Mouse (Mus musculus): ENCODE results near the gene Fzd4. TPM values are rescaled to one million over a fixed set of nuclear protein-coding genes. Genes with fewer than 3 reads are reported as not detected.

The Fzd4 gene
- polyA plus RNA-seq (2015; fragmentation: Nextera tagmentation; extraction: Ambion mirVana): 1.7 and 2.1 TPM in 2 replicates

DNA sequence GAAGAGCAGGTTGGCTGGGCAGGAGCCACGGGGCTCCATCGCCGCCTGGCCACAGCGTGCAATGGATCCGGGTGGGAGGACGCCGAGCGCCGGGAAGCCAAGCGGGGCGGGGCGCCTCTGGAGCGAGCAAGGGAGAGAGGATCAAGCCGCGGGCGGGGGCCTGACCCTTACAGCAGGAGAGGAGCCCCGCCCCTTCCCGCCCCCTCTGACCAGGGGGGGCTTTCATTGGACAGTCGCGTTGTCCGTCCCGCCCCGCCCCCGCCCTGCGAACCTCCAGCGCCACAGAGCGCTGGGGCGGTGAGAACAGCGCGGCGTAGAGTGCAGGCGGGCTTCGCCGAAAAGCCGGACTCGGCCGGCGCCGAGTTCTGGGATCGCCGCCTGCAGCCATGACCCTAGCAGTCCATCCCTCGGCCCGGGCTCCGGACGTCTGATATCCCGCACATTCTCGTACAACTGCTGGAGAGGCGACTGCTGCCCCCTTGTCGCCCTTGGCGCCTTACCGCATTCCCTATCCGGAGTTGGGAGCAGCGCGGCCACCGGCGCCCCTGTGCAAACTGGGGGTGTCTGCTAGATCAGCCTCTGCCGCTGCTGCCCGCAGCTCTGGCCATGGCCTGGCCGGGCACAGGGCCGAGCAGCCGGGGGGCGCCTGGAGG, at the start of gene Fzd4, which contains the start of gene Tmem135:
TSS of gene Fzd4 (plus strand) at position 275 of the 653 bp plus-strand sequence.
TSS of gene Tmem135 (minus strand) at position 142 of the 653 bp plus-strand sequence.
- Histone ChIP-seq H3K9ac (peak within 1 kb of the TSS; percentile 74), H3K4me2 (peak within 1 kb of the TSS; percentile 87), H3K27ac (peak within 1 kb of the TSS; percentile 57), H3K9me3 (replicated peaks) (no peaks in the 10 kb centered on the region), H3K27me3 (peaks cover 56% of the 10 kb centered on the region), H3K4me1 (replicated peaks) (peaks cover 26% of the 10 kb centered on the region), H3K4me3 (replicated peaks) (peak within 1 kb of the TSS; percentile 67), H3K36me3 (peaks cover 6% of the 10 kb centered on the region; the same call in 1 of the 2 replicates)
- peak; percentile 94 for ATAC-seq (ENCODE audit: low read depth)
- DNase-seq: peak; percentile 77
- under 1% methylated on average over 59 of the region's 62 CpGs for WGBS (ENCODE audit: insufficient replicate concordance)

DNA sequence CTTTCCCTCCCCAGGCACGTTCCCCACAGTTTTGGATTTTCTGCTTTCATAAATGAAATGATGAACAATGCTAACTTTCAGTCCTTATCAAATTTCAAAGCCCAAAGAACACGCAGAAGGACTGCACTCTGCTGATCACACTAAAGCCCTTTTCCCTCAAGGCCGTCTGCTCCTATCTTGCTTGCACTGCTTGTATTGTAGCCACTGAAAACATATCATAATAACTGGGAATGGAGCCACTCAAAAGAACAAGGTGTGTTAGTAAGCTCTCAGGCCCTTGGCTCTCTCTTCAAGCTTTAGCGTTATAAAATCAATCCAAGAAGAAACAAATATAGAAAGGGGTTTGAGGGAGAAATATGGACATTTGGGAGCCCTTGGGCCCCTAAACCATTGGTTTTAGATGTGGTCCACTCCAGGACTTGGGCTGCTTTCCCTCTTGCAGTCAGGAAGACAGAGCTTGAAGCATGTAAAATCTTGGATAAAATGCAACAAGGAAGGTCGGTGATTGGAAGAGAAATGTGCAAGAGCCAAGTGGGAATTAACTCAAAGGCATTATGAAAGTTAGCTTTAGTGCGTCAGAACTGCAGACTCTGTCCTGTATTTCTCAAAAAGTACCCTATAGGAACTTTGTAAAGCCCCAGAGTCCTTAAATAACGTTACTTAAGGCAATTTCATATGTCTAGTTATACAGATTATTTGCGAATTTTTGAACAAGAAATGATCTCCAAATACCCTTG, 48.5 kb upstream of the Fzd4 start:
- ATAC-seq (ENCODE audit: low read depth) (no peak), DNase-seq (no peak)
- no peaks in the 10 kb centered on the region for H3K9me3 ChIP-seq (replicated peaks)
- no peaks in the 10 kb centered on the region for H3K36me3 ChIP-seq
- no peak overlapping the region for H3K9ac ChIP-seq
- no peak overlapping the region for H3K4me3 ChIP-seq (replicated peaks)
- H3K4me2 ChIP-seq: no peak overlapping the region
- WGBS (ENCODE audit: insufficient replicate concordance): 56% methylated on average over 8 of the region's 8 CpGs
- no peak overlapping the region for H3K27ac ChIP-seq
- no peaks in the 10 kb centered on the region for H3K27me3 ChIP-seq
- H3K4me1 ChIP-seq (replicated peaks): no peaks in the 10 kb centered on the region

DNA sequence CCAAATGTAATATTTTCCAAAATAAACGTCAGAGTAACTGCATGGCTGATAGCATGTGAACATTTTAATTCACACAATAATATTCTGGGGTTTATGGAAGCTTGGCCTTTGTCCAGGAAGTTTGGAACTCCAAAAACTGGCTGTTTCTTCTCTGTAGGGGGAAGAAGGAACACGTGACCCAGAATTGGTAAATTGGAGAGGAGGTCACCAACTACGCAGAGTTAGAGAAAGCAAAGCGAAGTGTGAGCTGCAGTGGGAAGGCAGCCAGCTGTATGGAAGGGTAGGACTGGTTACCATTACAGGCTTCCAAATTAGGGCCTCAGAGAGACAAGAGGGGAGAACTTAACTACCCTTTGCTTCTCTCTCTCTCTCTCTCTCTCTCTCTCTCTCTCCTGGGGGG, 47.8 kb upstream of the Fzd4 start:
- no peaks in the 10 kb centered on the region for H3K27me3 ChIP-seq
- no peak overlapping the region for H3K9ac ChIP-seq
- no peak for DNase-seq
- no peaks in the 10 kb centered on the region for H3K4me1 ChIP-seq (replicated peaks)
- ATAC-seq (ENCODE audit: low read depth): no peak
- H3K4me3 ChIP-seq (replicated peaks): no peak overlapping the region
- H3K36me3 ChIP-seq: no peaks in the 10 kb centered on the region
- no peak overlapping the region for H3K4me2 ChIP-seq
- H3K9me3 ChIP-seq (replicated peaks): no peaks in the 10 kb centered on the region
- 61% methylated on average over 4 of the region's 4 CpGs for WGBS (ENCODE audit: insufficient replicate concordance)
- no peak overlapping the region for H3K27ac ChIP-seq

DNA sequence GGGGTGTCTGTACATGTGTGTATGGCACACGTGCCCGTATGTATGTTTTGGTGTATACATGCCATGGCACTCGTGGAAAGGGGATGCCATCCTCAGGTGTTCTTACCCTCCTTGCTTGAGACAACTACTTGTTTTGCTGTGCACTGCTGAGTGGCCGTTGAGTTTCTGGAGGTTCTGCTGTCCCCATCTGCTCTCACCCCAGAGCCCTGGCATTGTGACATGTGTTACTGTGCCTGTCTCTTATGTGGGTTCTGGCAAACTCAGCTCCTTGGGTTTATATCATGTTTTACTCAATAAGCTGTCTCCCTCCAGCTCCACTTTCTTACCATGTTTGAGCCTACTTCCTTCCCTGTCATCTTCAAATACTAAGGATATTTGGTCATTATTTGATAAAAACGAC, 40.2 kb upstream of the Fzd4 start:
- Histone ChIP-seq H3K4me1 (replicated peaks) (peaks cover 11% of the 10 kb centered on the region), H3K36me3 (no peaks in the 10 kb centered on the region), H3K9me3 (replicated peaks) (no peaks in the 10 kb centered on the region), H3K4me2 (no peak overlapping the region), H3K27ac (no peak overlapping the region), H3K9ac (no peak overlapping the region), H3K27me3 (no peaks in the 10 kb centered on the region), H3K4me3 (replicated peaks) (no peak overlapping the region)
- DNase-seq (no peak), ATAC-seq (ENCODE audit: low read depth) (no peak)
- WGBS (ENCODE audit: insufficient replicate concordance): 67% methylated on average over 5 of the region's 5 CpGs

DNA sequence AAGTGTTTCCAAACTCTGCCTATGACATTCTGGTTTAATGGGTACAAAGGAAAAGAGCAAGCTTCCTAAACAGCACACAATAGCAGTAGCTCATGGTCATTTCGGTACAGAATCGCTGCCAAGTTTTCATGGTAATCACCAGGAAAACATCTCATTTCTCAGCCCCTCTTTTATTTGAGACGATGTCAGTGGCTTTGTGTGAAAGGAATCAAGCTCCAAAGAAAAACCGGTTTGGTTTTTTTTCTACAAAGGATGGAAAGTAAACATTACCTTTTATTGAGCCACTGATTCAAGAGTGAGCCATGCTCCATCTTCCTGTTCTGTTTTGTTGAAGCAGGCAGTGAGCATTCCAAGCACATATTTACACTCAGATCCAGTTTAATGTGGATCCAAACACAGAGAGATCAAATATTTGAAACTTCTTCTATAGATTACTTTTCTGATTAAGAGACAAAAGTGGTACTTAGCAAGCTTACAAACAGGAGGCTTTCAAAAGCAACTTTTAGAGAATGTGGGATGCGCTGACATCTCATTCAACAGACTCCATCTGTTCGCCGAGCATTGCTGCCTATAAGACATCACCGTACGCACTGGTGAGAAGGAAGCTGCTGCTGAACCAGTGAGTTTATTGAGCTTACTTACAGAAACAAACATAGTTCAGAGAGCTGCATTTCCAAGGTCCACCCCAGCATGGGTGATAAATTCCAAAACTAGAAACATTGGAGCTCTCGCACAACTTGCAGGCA, 38.8 kb upstream of the Fzd4 start:
- Histone ChIP-seq H3K36me3 (no peaks in the 10 kb centered on the region), H3K4me1 (replicated peaks) (peaks cover 11% of the 10 kb centered on the region), H3K9me3 (replicated peaks) (no peaks in the 10 kb centered on the region), H3K27me3 (no peaks in the 10 kb centered on the region), H3K4me3 (replicated peaks) (no peak overlapping the region), H3K27ac (no peak overlapping the region), H3K9ac (no peak overlapping the region), H3K4me2 (no peak overlapping the region)
- DNase-seq (no peak), ATAC-seq (ENCODE audit: low read depth) (no peak)
- WGBS (ENCODE audit: insufficient replicate concordance): 78% methylated on average over 10 of the region's 10 CpGs

DNA sequence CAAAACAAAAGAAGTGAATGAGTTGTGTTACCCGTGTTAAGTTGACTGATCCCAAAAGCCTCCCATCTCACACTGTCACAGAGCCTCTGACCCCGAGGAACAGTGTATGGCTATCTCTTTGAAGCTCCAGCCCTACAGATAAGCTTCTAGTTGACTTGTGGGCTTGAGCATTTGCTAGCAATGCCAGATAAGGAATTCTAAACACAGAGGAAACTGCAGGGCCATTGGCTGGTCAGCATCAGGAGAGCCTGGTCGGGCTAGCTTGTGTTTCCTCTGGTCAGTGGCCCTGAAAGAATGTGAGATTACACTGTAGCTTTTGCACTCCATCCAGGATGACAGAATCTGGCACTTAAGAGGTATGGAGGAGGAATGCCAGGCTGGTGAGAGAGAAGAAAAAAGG, 36.5 kb upstream of the Fzd4 start:
- peaks cover 11% of the 10 kb centered on the region for H3K4me1 ChIP-seq (replicated peaks)
- 3% methylated on average over 3 of the region's 3 CpGs for WGBS (ENCODE audit: insufficient replicate concordance)
- H3K9me3 ChIP-seq (replicated peaks): no peaks in the 10 kb centered on the region
- DNase-seq (peak; percentile 11), ATAC-seq (ENCODE audit: low read depth) (peak; percentile 91)
- no peaks in the 10 kb centered on the region for H3K27me3 ChIP-seq
- H3K9ac ChIP-seq: no peak overlapping the region
- no peaks in the 10 kb centered on the region for H3K36me3 ChIP-seq
- no peak overlapping the region for H3K4me3 ChIP-seq (replicated peaks)
- no peak overlapping the region for H3K4me2 ChIP-seq
- peak overlapping the region; percentile 34; the same call in 1 of the 2 replicates for H3K27ac ChIP-seq

DNA sequence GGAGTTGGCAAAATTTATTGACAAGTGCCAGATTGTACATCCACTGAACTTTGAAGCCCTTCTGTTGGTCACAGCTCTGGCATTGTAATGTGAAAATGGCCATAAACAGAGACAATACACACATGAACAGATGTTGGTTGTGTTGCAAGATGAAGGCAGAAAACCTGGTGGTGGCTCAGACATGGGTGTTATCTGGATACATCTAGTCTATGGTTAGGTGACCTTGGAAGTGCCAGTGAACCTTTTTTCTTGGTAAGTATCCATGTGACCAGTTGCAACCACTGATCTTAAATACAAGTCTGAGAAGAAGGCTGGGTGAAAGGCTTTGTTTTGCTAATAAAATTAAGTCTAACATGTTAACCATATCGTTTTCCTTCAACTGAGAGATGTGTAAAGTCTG, 34.1 kb upstream of the Fzd4 start:
- Histone ChIP-seq H3K9me3 (replicated peaks) (no peaks in the 10 kb centered on the region), H3K4me3 (replicated peaks) (no peak overlapping the region), H3K9ac (no peak overlapping the region), H3K4me2 (no peak overlapping the region), H3K4me1 (replicated peaks) (peaks cover 11% of the 10 kb centered on the region), H3K27me3 (no peaks in the 10 kb centered on the region), H3K27ac (no peak overlapping the region), H3K36me3 (no peaks in the 10 kb centered on the region)
- no peak for DNase-seq
- 52% methylated on average over 1 of the region's 1 CpGs for WGBS (ENCODE audit: insufficient replicate concordance)
- no peak for ATAC-seq (ENCODE audit: low read depth)

GRCm38 (mm10) chr7:89370917-89371316, 33.2 kb upstream of the Fzd4 start:
- ATAC-seq (ENCODE audit: low read depth) (no peak), DNase-seq (no peak)
- Histone ChIP-seq H3K9ac (no peak overlapping the region), H3K27me3 (no peaks in the 10 kb centered on the region), H3K27ac (no peak overlapping the region), H3K36me3 (no peaks in the 10 kb centered on the region), H3K4me3 (replicated peaks) (no peak overlapping the region), H3K9me3 (replicated peaks) (no peaks in the 10 kb centered on the region), H3K4me2 (no peak overlapping the region), H3K4me1 (replicated peaks) (peaks cover 11% of the 10 kb centered on the region)
- WGBS (ENCODE audit: insufficient replicate concordance): 8% methylated on average over 1 of the region's 1 CpGs

DNA sequence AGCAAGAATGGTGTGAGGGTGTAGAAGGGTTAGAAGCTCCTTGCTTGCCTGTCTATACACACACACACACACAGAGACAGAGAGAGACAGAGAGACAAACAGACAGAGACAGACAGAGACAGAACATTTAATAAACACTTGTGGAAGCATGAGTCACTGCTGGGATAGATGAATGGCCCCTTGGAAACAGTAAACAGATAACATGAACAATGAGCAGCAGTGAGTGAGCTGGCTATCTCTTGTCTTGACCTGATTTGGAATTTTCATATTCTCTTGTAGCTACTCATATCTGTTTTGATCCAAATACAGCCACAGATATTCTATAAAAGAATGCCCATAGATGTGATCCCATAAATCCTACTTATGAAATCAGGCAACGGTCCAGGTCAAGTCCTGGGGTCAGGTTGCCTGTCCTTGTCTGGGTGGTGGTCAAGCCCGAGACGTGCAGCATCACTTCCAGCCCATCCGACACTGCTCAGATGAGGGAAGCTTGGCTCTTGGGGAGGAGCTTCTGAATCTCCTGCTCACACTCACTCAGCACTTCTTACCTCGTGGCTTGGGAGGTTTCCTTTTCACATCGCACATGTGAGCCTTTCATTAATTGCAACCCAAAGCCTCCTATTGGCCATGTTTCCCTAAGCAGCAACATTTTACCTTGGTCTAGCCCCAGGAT, 32.4 kb upstream of the Fzd4 start:
- no peak overlapping the region for H3K27ac ChIP-seq

DNA sequence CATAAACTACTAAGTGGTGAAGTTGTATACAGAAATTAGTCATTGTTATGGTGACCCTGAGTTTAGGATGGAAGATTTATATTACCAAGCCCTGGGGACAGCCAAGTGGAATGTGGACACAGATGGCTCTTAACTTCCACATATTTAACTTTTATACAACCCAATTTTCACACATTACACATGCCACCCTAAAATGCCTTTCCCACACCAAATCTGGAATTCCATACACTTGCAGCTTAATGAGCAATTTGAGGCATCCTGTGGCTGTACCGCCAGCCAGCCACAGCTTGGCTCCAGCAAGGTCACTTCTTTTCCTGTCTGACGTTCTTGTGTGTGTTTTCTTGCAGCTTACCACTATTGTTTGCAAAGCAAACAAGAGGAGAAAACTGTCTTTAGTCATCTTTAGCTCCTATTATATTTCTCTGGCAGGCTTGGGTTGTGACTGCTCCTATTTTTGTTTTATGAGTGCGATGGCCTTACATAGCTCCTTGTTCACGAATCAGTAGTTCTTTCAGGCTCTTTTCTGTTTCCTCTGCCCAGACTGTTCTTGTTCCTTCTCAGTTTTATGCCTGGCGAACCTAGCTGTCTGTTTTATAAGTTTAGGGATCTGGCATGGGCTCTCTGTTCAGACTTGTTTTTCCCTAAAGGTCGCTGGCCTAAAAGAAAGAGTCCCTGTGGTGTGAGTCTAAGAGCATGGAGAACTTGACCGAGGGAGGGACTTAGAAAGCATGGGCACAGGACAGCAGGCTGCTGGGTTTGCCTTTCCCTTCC, 23.0 kb upstream of the Fzd4 start:
- no peak for DNase-seq
- Histone ChIP-seq H3K36me3 (no peaks in the 10 kb centered on the region), H3K27me3 (no peaks in the 10 kb centered on the region), H3K4me1 (replicated peaks) (no peaks in the 10 kb centered on the region), H3K4me2 (no peak overlapping the region), H3K9ac (no peak overlapping the region), H3K9me3 (replicated peaks) (no peaks in the 10 kb centered on the region), H3K4me3 (replicated peaks) (no peak overlapping the region), H3K27ac (no peak overlapping the region)
- ATAC-seq (ENCODE audit: low read depth): no peak
- 38% methylated on average over 7 of the region's 7 CpGs for WGBS (ENCODE audit: insufficient replicate concordance)

More for the DNA sequence above, 32.4 kb upstream of the Fzd4 start:
- Histone ChIP-seq H3K9me3 (replicated peaks) (no peaks in the 10 kb centered on the region), H3K4me3 (replicated peaks) (no peak overlapping the region), H3K9ac (no peak overlapping the region), H3K4me2 (no peak overlapping the region), H3K27me3 (no peaks in the 10 kb centered on the region), H3K36me3 (no peaks in the 10 kb centered on the region), H3K4me1 (replicated peaks) (peaks cover 11% of the 10 kb centered on the region)
- ATAC-seq (ENCODE audit: low read depth) (no peak), DNase-seq (no peak)
- 48% methylated on average over 6 of the region's 6 CpGs for WGBS (ENCODE audit: insufficient replicate concordance)
